Mouse (Mus musculus): ENCODE data around the gene Mob4. TPM values are rescaled to one million over a fixed set of nuclear protein-coding genes. Genes with fewer than 3 reads are reported as not detected.

Gene Mob4
- polyA plus RNA-seq, 1 experiment from 2014 or later, result 145 TPM

DNA sequence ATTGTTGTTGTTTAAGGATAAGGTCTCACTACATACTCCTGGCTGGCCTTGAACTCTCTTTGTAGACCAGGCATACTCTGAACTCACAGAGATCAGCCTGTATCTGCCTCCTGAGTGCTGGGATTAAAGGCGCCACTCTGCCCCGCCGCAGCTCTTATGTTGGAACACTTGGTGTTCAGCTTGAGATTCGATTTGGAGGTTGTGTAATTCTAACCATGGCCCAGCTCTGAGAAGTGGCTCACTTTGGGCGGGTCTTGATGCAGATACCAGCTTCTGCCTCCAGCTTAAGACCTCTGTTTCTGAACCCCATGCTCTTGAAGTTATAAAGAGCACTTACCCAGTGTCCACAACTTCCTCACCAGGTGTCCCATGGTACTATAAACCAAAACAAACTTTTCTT is 1.3 kb upstream of the Mob4 start:
- no peak overlapping the region for H3K9ac ChIP-seq (ENCODE audit: low read length)
- ATAC-seq (ENCODE audit: low read depth), result no peak
- no peak overlapping the region for H3K4me2 ChIP-seq (ENCODE audit: low read depth, low read length)
- 91% methylated on average over 5 of the region's 5 CpGs for WGBS
- no peaks in the 10 kb centered on the region for H3K27me3 ChIP-seq (ENCODE audit: control insufficient read depth, insufficient read depth, low read depth, low read length)
- H3K27ac ChIP-seq (ENCODE audit: low read length), result no peak overlapping the region
- peaks cover 12% of the 10 kb centered on the region for H3K4me1 ChIP-seq (replicated peaks; ENCODE audit: control insufficient read depth, insufficient read depth, low read length)
- no peak overlapping the region for H3K4me3 ChIP-seq (ENCODE audit: low read length)
- H3K36me3 ChIP-seq (ENCODE audit: control insufficient read depth, insufficient read depth, low read length), result no peaks in the 10 kb centered on the region
- H3K9me3 ChIP-seq (ENCODE audit: control insufficient read depth, low read length), result no peaks in the 10 kb centered on the region

DNA sequence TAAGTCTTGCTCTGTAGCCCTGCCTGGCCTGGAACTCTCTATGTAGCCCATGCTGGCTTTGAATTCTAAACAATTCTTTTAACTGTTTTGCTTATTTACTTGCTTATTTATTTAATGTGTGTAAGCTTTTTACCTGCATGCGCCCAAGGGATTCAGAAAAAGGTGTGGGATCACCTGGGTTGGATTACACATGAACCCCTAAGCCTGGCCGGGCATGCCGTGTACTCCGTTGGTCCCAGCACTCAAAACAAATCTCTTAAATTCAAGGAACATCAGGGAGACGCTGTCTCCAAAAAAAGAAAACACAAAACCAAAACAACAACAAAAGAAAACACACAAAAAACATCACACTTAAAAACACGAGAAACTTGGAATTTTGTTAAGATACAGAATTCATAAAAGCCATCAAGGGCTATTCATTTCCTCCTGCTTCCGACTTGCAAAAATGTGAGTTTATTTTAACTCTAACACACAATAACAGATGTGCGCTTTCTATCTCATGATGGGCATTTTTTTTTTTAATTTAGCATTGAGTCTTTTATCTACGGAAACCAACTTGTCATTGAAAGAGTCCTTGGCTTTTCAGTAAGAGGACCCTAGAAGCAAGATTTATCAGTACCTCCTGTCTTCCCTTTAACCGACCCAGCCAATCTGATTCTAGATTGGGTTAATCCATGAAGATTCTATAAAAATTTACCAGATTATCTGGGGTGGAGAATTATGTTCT is 678 bp upstream of the Mob4 start:
- ATAC-seq (ENCODE audit: low read depth), result no peak
- no peaks in the 10 kb centered on the region for H3K36me3 ChIP-seq (ENCODE audit: control insufficient read depth, insufficient read depth, low read length)
- H3K9me3 ChIP-seq (ENCODE audit: control insufficient read depth, low read length), result no peaks in the 10 kb centered on the region
- WGBS, result 56% methylated on average over 10 of the region's 10 CpGs
- H3K27ac ChIP-seq (ENCODE audit: low read length), result peak overlapping the region; percentile 84
- H3K9ac ChIP-seq (ENCODE audit: low read length), result peak overlapping the region; percentile 73
- peaks cover 12% of the 10 kb centered on the region for H3K4me1 ChIP-seq (replicated peaks; ENCODE audit: control insufficient read depth, insufficient read depth, low read length)
- peak overlapping the region; percentile 73 for H3K4me2 ChIP-seq (ENCODE audit: low read depth, low read length)
- no peaks in the 10 kb centered on the region for H3K27me3 ChIP-seq (ENCODE audit: control insufficient read depth, insufficient read depth, low read depth, low read length)
- peak overlapping the region; percentile 98 for H3K4me3 ChIP-seq (ENCODE audit: low read length)

DNA sequence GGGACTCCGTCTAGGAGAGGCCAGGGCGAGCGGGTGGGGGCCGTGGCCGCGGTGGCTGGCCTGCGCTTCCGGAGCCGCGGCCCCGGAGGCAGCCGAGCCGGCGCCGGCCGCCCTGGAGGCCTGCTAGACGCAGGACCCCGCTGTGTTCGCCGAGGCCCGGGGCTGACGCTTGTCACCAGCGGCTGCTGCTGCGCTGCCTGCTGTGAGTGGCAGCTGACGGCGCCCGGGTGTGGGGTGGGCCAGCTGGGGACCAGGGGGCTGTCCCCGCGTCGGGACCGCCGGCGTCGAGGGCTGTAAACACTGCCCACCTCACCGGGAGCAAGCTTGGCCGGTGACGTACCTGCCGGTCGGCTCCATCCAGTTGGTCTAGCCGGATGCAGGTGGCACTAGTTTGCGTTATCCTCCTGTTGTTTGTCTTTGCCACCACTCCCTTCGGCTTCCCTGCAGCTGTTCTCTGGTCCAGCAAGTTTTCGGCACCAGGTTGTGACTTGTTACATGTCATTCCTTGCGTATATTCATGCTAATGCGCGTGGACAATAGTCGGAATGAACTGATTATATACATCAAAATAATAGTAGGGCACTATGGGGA is 488 bp downstream of the Mob4 start:
- Histone ChIP-seq H3K36me3 (ENCODE audit: control insufficient read depth, insufficient read depth, low read length) (no peaks in the 10 kb centered on the region), H3K4me1 (replicated peaks; ENCODE audit: control insufficient read depth, insufficient read depth, low read length) (peaks cover 12% of the 10 kb centered on the region), H3K9ac (ENCODE audit: low read length) (peak overlapping the region; percentile 99), H3K4me2 (ENCODE audit: low read depth, low read length) (peak overlapping the region; percentile 64), H3K27ac (ENCODE audit: low read length) (peak overlapping the region; percentile 98), H3K4me3 (ENCODE audit: low read length) (peak overlapping the region; percentile 98), H3K9me3 (ENCODE audit: control insufficient read depth, low read length) (no peaks in the 10 kb centered on the region), H3K27me3 (ENCODE audit: control insufficient read depth, insufficient read depth, low read depth, low read length) (no peaks in the 10 kb centered on the region)
- 0% methylated on average over 47 of the region's 47 CpGs for WGBS
- peak; percentile 90 for ATAC-seq (ENCODE audit: low read depth)

DNA sequence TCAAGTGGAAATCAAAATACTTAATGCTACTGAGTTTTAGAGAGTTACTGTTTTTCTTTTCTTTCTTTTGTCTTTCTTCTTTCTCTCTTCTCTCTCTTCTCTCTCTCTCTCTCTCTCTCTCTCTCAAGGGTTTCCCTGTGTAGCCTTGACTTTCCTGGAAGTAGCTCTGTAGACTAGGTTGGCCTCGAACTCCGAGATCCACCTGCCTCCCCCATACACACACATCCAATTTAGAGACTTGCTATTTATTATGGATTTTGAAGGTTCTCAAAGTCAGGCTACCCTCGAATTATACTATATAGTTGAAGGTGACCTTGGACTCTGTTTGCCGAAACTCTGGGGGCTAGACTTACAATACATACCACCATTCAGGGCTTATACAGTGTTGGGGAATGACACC is 1.3 kb downstream of the Mob4 start:
- 51% methylated on average over 4 of the region's 4 CpGs for WGBS
- Histone ChIP-seq H3K9me3 (ENCODE audit: control insufficient read depth, low read length) (no peaks in the 10 kb centered on the region), H3K4me2 (ENCODE audit: low read depth, low read length) (peak overlapping the region; percentile 64), H3K36me3 (ENCODE audit: control insufficient read depth, insufficient read depth, low read length) (no peaks in the 10 kb centered on the region), H3K27ac (ENCODE audit: low read length) (no peak overlapping the region), H3K4me3 (ENCODE audit: low read length) (peak overlapping the region; percentile 98), H3K4me1 (replicated peaks; ENCODE audit: control insufficient read depth, insufficient read depth, low read length) (peaks cover 12% of the 10 kb centered on the region), H3K27me3 (ENCODE audit: control insufficient read depth, insufficient read depth, low read depth, low read length) (no peaks in the 10 kb centered on the region), H3K9ac (ENCODE audit: low read length) (peak overlapping the region; percentile 99; the same call in 1 of the 2 replicates)
- no peak for ATAC-seq (ENCODE audit: low read depth)

DNA sequence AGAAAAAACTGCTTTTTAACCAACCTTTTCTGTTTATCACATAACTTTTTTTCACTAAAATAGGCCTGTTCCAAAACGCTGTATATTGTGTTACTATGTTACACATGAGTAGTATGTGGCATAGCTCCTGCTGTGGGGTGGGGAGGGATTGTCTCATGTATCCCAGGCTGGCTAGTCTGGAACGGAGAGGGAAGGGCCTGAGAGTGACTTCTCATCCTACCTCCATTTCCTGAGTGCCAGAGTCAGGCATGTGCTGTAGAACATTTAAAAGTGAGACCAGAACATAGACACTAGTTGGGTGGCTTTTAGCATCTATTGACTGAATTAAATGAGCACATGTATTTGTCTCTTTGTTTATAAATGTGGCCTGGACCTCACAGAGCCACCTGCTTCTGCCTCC is 2.1 kb downstream of the Mob4 start:
- 60% methylated on average over 2 of the region's 2 CpGs for WGBS
- Histone ChIP-seq H3K4me1 (replicated peaks; ENCODE audit: control insufficient read depth, insufficient read depth, low read length) (peaks cover 12% of the 10 kb centered on the region), H3K27me3 (ENCODE audit: control insufficient read depth, insufficient read depth, low read depth, low read length) (no peaks in the 10 kb centered on the region), H3K4me2 (ENCODE audit: low read depth, low read length) (peak overlapping the region; percentile 14; the same call in 1 of the 2 replicates), H3K9me3 (ENCODE audit: control insufficient read depth, low read length) (no peaks in the 10 kb centered on the region), H3K9ac (ENCODE audit: low read length) (no peak overlapping the region), H3K36me3 (ENCODE audit: control insufficient read depth, insufficient read depth, low read length) (peaks cover 2% of the 10 kb centered on the region; the same call in 1 of the 2 replicates), H3K4me3 (ENCODE audit: low read length) (no peak overlapping the region), H3K27ac (ENCODE audit: low read length) (no peak overlapping the region)
- ATAC-seq (ENCODE audit: low read depth), result no peak

DNA sequence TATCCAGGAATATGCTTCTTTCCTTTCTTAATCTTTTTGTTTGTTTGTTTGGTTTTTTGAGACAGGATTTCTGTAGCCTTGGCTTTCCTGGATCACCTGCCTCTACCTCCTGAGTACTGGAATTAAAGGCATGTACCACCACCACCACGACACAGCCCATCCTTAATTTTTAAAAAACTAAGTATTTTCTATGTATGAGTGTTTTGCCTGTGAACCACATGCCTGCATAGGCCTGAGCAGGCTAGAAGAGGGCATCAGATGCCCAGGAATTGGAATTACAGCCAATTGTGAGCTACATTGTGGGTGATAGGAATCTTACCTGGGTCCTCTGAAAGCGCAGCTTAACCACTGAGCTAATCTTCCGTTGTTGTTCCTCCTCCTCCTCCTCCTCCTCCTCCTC is 3.3 kb downstream of the Mob4 start:
- Histone ChIP-seq H3K4me2 (ENCODE audit: low read depth, low read length) (no peak overlapping the region), H3K9ac (ENCODE audit: low read length) (no peak overlapping the region), H3K4me1 (replicated peaks; ENCODE audit: control insufficient read depth, insufficient read depth, low read length) (peaks cover 12% of the 10 kb centered on the region), H3K27me3 (ENCODE audit: control insufficient read depth, insufficient read depth, low read depth, low read length) (no peaks in the 10 kb centered on the region), H3K27ac (ENCODE audit: low read length) (no peak overlapping the region), H3K9me3 (ENCODE audit: control insufficient read depth, low read length) (no peaks in the 10 kb centered on the region), H3K36me3 (ENCODE audit: control insufficient read depth, insufficient read depth, low read length) (peaks cover 2% of the 10 kb centered on the region; the same call in 1 of the 2 replicates), H3K4me3 (ENCODE audit: low read length) (no peak overlapping the region)
- WGBS, result 94% methylated on average over 3 of the region's 3 CpGs
- no peak for ATAC-seq (ENCODE audit: low read depth)

DNA sequence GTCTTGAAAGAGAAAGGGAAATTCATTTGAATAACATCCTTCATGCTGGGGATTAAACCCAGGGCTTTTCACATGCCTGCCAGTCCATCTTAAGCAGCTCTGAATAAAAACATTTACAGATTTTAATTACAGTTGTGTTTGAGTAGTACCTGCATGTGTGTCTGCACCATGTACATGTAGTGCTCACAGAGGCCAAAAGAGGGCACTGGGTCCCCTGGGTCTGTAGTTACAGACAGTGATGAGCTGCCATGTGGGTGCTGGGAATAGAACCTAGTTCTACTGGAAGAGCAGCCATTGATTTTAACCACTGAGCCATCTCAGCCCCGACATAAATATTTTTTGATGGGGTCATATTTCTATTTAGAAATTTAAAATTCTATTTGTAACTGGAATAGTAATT is 4.8 kb downstream of the Mob4 start:
- H3K4me3 ChIP-seq (ENCODE audit: low read length), result no peak overlapping the region
- H3K9ac ChIP-seq (ENCODE audit: low read length), result no peak overlapping the region
- no peaks in the 10 kb centered on the region for H3K27me3 ChIP-seq (ENCODE audit: control insufficient read depth, insufficient read depth, low read depth, low read length)
- peaks cover 9% of the 10 kb centered on the region for H3K4me1 ChIP-seq (replicated peaks; ENCODE audit: control insufficient read depth, insufficient read depth, low read length)
- no peak for ATAC-seq (ENCODE audit: low read depth)
- no peak overlapping the region for H3K4me2 ChIP-seq (ENCODE audit: low read depth, low read length)
- no peaks in the 10 kb centered on the region for H3K9me3 ChIP-seq (ENCODE audit: control insufficient read depth, low read length)
- 100% methylated on average over 1 of the region's 1 CpGs for WGBS
- no peak overlapping the region for H3K27ac ChIP-seq (ENCODE audit: low read length)
- peaks cover 5% of the 10 kb centered on the region for H3K36me3 ChIP-seq (ENCODE audit: control insufficient read depth, insufficient read depth, low read length)

DNA sequence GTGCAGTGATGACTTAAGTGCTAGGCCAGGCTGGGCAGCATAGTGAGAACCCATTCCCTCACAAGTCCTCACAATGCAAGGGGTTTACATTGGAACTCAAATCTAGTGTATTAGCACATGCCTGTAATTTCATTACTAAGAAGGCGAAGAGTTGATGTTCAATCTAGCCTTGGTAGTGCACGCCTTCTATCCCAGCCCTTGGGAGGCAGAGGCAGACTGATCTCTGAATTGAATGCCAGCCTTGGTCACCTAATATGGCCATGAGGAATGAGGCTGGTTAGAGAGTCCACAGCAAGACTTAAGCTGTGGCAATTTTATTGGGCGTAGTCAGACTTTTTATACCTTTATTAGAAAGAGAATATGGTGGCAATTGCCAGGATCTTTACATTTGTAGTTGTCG is 13.3 kb downstream of the Mob4 start:
- no peaks in the 10 kb centered on the region for H3K27me3 ChIP-seq (ENCODE audit: control insufficient read depth, insufficient read depth, low read depth, low read length)
- 92% methylated on average over 4 of the region's 4 CpGs for WGBS
- no peak for ATAC-seq (ENCODE audit: low read depth)
- no peak overlapping the region for H3K4me2 ChIP-seq (ENCODE audit: low read depth, low read length)
- H3K27ac ChIP-seq (ENCODE audit: low read length), result no peak overlapping the region
- no peaks in the 10 kb centered on the region for H3K4me1 ChIP-seq (replicated peaks; ENCODE audit: control insufficient read depth, insufficient read depth, low read length)
- H3K36me3 ChIP-seq (ENCODE audit: control insufficient read depth, insufficient read depth, low read length), result peaks cover 20% of the 10 kb centered on the region
- no peaks in the 10 kb centered on the region for H3K9me3 ChIP-seq (ENCODE audit: control insufficient read depth, low read length)
- H3K9ac ChIP-seq (ENCODE audit: low read length), result no peak overlapping the region
- no peak overlapping the region for H3K4me3 ChIP-seq (ENCODE audit: low read length)

DNA sequence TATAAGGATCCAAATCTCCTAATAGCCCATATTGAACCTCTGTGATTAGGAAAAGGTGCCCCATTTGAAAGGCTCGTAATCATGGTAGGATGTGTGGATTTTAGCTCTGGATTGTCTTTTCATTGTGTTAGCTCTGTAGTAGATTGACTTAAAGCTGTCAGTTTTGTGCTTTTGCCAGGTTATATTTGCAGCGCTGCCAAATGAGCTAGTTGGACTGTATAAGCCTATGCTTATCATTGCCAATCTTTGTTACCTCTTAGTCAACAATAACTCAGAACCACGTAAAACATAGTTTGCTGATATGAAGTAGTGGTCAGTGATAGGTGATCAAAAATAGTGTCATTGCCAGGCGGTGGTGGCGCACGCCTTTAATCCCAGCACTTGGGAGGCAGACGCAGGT is 14.5 kb downstream of the Mob4 start:
- H3K36me3 ChIP-seq (ENCODE audit: control insufficient read depth, insufficient read depth, low read length), result peaks cover 24% of the 10 kb centered on the region
- WGBS, result 88% methylated on average over 7 of the region's 7 CpGs

More for the DNA sequence above, 14.5 kb downstream of the Mob4 start:
- no peaks in the 10 kb centered on the region for H3K4me1 ChIP-seq (replicated peaks; ENCODE audit: control insufficient read depth, insufficient read depth, low read length)
- no peak overlapping the region for H3K9ac ChIP-seq (ENCODE audit: low read length)
- no peak overlapping the region for H3K4me3 ChIP-seq (ENCODE audit: low read length)
- no peaks in the 10 kb centered on the region for H3K27me3 ChIP-seq (ENCODE audit: control insufficient read depth, insufficient read depth, low read depth, low read length)
- no peaks in the 10 kb centered on the region for H3K9me3 ChIP-seq (ENCODE audit: control insufficient read depth, low read length)
- no peak overlapping the region for H3K27ac ChIP-seq (ENCODE audit: low read length)
- H3K4me2 ChIP-seq (ENCODE audit: low read depth, low read length), result no peak overlapping the region
- ATAC-seq (ENCODE audit: low read depth), result no peak
